Mouse (Mus musculus): ENCODE results near the gene Slc31a2.

- TF ChIP-seq GABPA (IDR thresholded peaks at IDR 0.05; ENCODE audit: low read depth, low read length) (no peak), RAD21 (IDR thresholded peaks at IDR 0.05; ENCODE audit: low read depth, low read length) (no peak), CHD1 (IDR thresholded peaks at IDR 0.05; ENCODE audit: low read depth, low read length) (no peak), GATA1 (IDR thresholded peaks at IDR 0.05; ENCODE audit: low read depth, low read length) (no peak), CTCF (IDR thresholded peaks at IDR 0.05 in 2 of 3, conservative IDR thresholded peaks at IDR 0.05 in 1 of 3; ENCODE audit: control insufficient read depth in 1 of 3, insufficient read depth in 1 of 3, low read depth in 2 of 3, low read length in 3 of 3, poor library complexity in 1 of 3, severe bottlenecking in 1 of 3) (no peak), MAFK (IDR thresholded peaks at IDR 0.05; ENCODE audit: borderline replicate concordance, low read depth, low read length) (no peak), MYB (IDR thresholded peaks at IDR 0.05; ENCODE audit: low read depth, low read length) (no peak), TCF12 (IDR thresholded peaks at IDR 0.05; ENCODE audit: low read depth, low read length) (no peak), SIN3A (IDR thresholded peaks at IDR 0.05; ENCODE audit: low read length) (no peak), EP300 (IDR thresholded peaks at IDR 0.05; ENCODE audit: low read depth in 1 of 2, low read length in 2 of 2) (no peak), NELFE (IDR thresholded peaks at IDR 0.05; ENCODE audit: low read depth, low read length) (no peak), JUND (IDR thresholded peaks at IDR 0.05; ENCODE audit: low read depth, low read length) (no peak)
Observed at GRCm38 (mm10) chr4:62265154-62265836, 2.9 kb downstream of the Slc31a2 start.
